Mouse (Mus musculus) hindbrain, embryonic 15.5 days (tissue): ENCODE measurements around the gene Olfr1306. TPM values are rescaled to one million over a fixed set of nuclear protein-coding genes. Genes with fewer than 3 reads are reported as not detected.

Source experiments
- ATAC-seq: fragments of 200-750 bp; cut with Nextera tagmentation; 2 replicates; pipeline ENCODE4 v1.8.0; 2017; ENCODE audit warnings: low read depth, moderate number of reproducible peaks, moderate TSS enrichment; ENCODE audit not compliant: low FRiP score
- H3K27ac ChIP-seq: fragments of 300-500 bp; sonication (generic); replicated peaks from 2 replicates; pipeline ENCODE4 v1.5.1; 2015; ENCODE audit warnings: mild to moderate bottlenecking, inconsistent platforms
- H3K27me3 ChIP-seq: fragments of 300-500 bp; sonication (generic); 2 replicates; pipeline ENCODE4 v1.6.1; 2015; ENCODE audit warnings: control low read depth, inconsistent platforms
- H3K36me3 ChIP-seq: fragments of 300-500 bp; sonication (generic); 2 replicates; pipeline ENCODE4 v1.6.1; 2015; ENCODE audit warnings: control low read depth, inconsistent platforms
- H3K4me1 ChIP-seq: fragments of 300-500 bp; sonication (generic); replicated peaks from 2 replicates; pipeline ENCODE4 v1.6.1; 2015; ENCODE audit warnings: control low read depth, inconsistent platforms
- H3K4me2 ChIP-seq: fragments of 300-500 bp; sonication (generic); 2 replicates; pipeline ENCODE4 v1.6.1; 2015; ENCODE audit warnings: moderate library complexity, mild to moderate bottlenecking, inconsistent platforms
- H3K4me3 ChIP-seq: fragments of 300-500 bp; sonication (generic); 2 replicates; pipeline ENCODE4 v1.5.1; 2015; ENCODE audit warnings: mild to moderate bottlenecking, inconsistent platforms
- H3K9ac ChIP-seq: fragments of 300-500 bp; sonication (generic); 2 replicates; pipeline ENCODE4 v1.6.1; 2015; ENCODE audit warnings: inconsistent platforms
- H3K9me3 ChIP-seq: fragments of 300-500 bp; sonication (generic); 2 replicates; pipeline ENCODE4 v1.6.1; 2016; ENCODE audit warnings: control low read depth, inconsistent platforms
- WGBS: fragments of 180-500 bp; shearing (Covaris S2); methylation state at CpG from one replicate; pipeline ENCODE4 v1.1.7; 2015; 5-methylcytosine and 5-hydroxymethylcytosine counted together
- polyA plus RNA-seq: library from polyadenylated mRNA; unstranded; fragments of >200 nt; fragmentation: Nextera tagmentation; extraction: Ambion mirVana; gene quantifications from 2 replicates; pipeline ENCODE4 v1.2.1, GENCODE M21; 2015

Olfr1306 gene
- not detected in 2 replicates for polyA plus RNA-seq

- WGBS: 83% methylated on average over 1 of the region's 1 CpGs
- no peaks in the 10 kb centered on the region for H3K4me1 ChIP-seq
- H3K27me3 ChIP-seq: no peaks in the 10 kb centered on the region
- H3K4me3 ChIP-seq: no peak within 1 kb of the TSS
- H3K36me3 ChIP-seq: no peaks in the 10 kb centered on the region
- H3K4me2 ChIP-seq: no peak within 1 kb of the TSS
- no peaks in the 10 kb centered on the region for H3K9me3 ChIP-seq
- H3K9ac ChIP-seq: no peak within 1 kb of the TSS
- no peak within 1 kb of the TSS for H3K27ac ChIP-seq
- no peak for ATAC-seq
Measured at GRCm38 (mm10) chr2:111916171-111916570, at the start of gene Olfr1306. Gene Olfr1306 (minus strand): TSS chr2:111916271.

- 67% methylated on average over 1 of the region's 1 CpGs for WGBS
- no peaks in the 10 kb centered on the region for H3K27me3 ChIP-seq
- H3K4me3 ChIP-seq: no peak within 1 kb of the TSS
- no peak within 1 kb of the TSS for H3K9ac ChIP-seq
- no peaks in the 10 kb centered on the region for H3K9me3 ChIP-seq
- no peak within 1 kb of the TSS for H3K4me2 ChIP-seq
- no peaks in the 10 kb centered on the region for H3K36me3 ChIP-seq
- no peak for ATAC-seq
- H3K27ac ChIP-seq: no peak within 1 kb of the TSS
- H3K4me1 ChIP-seq: no peaks in the 10 kb centered on the region
Measured at GRCm38 (mm10) chr2:111964844-111965243, 48.8 kb upstream of the Olfr1306 start, which contains the start of gene Olfr1308. Gene Olfr1308 (minus strand): TSS chr2:111964944.

GRCm38 (mm10) chr2:111949340-111949739 is 33.3 kb upstream of the Olfr1306 start, which contains the start of gene Olfr1307:
Gene Olfr1307 (minus strand): TSS chr2:111949440.
- no peak for ATAC-seq
- H3K4me2 ChIP-seq: no peak within 1 kb of the TSS
- no peak within 1 kb of the TSS for H3K27ac ChIP-seq
- 86% methylated on average over 1 of the region's 1 CpGs for WGBS
- H3K9me3 ChIP-seq: no peaks in the 10 kb centered on the region
- H3K36me3 ChIP-seq: no peaks in the 10 kb centered on the region
- H3K27me3 ChIP-seq: no peaks in the 10 kb centered on the region
- no peaks in the 10 kb centered on the region for H3K4me1 ChIP-seq
- no peak within 1 kb of the TSS for H3K4me3 ChIP-seq
- no peak within 1 kb of the TSS for H3K9ac ChIP-seq

GRCm38 (mm10) chr2:111877049-111877448 is 39.0 kb downstream of the Olfr1306 start, which contains the start of gene Olfr1305:
Gene Olfr1305 (minus strand): TSS chr2:111877149.
- no peak within 1 kb of the TSS for H3K27ac ChIP-seq
- H3K9ac ChIP-seq: no peak within 1 kb of the TSS
- no peaks in the 10 kb centered on the region for H3K27me3 ChIP-seq
- no peak within 1 kb of the TSS for H3K4me2 ChIP-seq
- H3K9me3 ChIP-seq: no peaks in the 10 kb centered on the region
- no peaks in the 10 kb centered on the region for H3K36me3 ChIP-seq
- no peak for ATAC-seq
- H3K4me1 ChIP-seq: no peaks in the 10 kb centered on the region
- WGBS: 98% methylated on average over 2 of the region's 2 CpGs
- H3K4me3 ChIP-seq: no peak within 1 kb of the TSS

Other genes starting within 250 kb of the Olfr1306 start
- gene Olfr1301, start 165.3 kb downstream of the Olfr1306 start, polyA plus RNA-seq: not detected in 2 replicates
- gene Olfr1302, start 138.8 kb downstream of the Olfr1306 start, polyA plus RNA-seq: not detected in 2 replicates
- not detected in 2 replicates for gene Olfr1303, start 95.9 kb downstream of the Olfr1306 start, polyA plus RNA-seq
- not detected in 2 replicates for gene Olfr1305, start 39.1 kb downstream of the Olfr1306 start, polyA plus RNA-seq
- 0.01 TPM in 1 of 2 replicates, not detected in the other for gene Olfr1307, start 33.2 kb upstream of the Olfr1306 start, polyA plus RNA-seq
- gene Olfr1308, start 48.7 kb upstream of the Olfr1306 start, polyA plus RNA-seq: not detected in 2 replicates
- not detected in 2 replicates for gene Olfr1309, start 74.0 kb upstream of the Olfr1306 start, polyA plus RNA-seq
- gene Olfr1310, start 96.4 kb upstream of the Olfr1306 start, polyA plus RNA-seq: not detected in 2 replicates
- not detected in 2 replicates for gene Olfr1311, start 108.1 kb upstream of the Olfr1306 start, polyA plus RNA-seq
- gene Olfr1312, start 134.0 kb upstream of the Olfr1306 start, polyA plus RNA-seq: not detected in 2 replicates
- gene Olfr1313, start 161.6 kb upstream of the Olfr1306 start, polyA plus RNA-seq: not detected in 2 replicates
- gene Olfr1314, start 180.5 kb upstream of the Olfr1306 start, polyA plus RNA-seq: 0.05 TPM in 1 of 2 replicates, not detected in the other
- gene Olfr1315-ps1, start 199.2 kb upstream of the Olfr1306 start, polyA plus RNA-seq: not detected in 2 replicates
- not detected in 2 replicates for gene Olfr1316, start 218.7 kb upstream of the Olfr1306 start, polyA plus RNA-seq
- not detected in 2 replicates for gene Olfr1317, start 224.1 kb upstream of the Olfr1306 start, polyA plus RNA-seq
- 0.07 and 0.16 TPM in 2 replicates for gene Olfr1318, start 237.9 kb upstream of the Olfr1306 start, polyA plus RNA-seq